Mouse (Mus musculus): Measurements from ENCODE around the gene Lats2. TPM values are rescaled to one million over a fixed set of nuclear protein-coding genes. Genes with fewer than 3 reads are reported as not detected.

Lats2 gene
- total RNA-seq, 1 experiment: 9.1 TPM

GRCm38 (mm10) chr14:57701915-57702477 lies 56.2 kb downstream of the Lats2 start:
- Histone ChIP-seq H3K36me3 (ENCODE audit: control insufficient read depth, insufficient read depth, low read length, poor library complexity, severe bottlenecking) (no peaks in the 10 kb centered on the region; the same call in 1 of the 2 replicates), H3K4me1 (ENCODE audit: control insufficient read depth in 2 of 2, insufficient read depth in 2 of 2, low read length in 2 of 2, poor library complexity in 1 of 2) (peaks cover 0 to 6% of the 10 kb centered on the region in 2 experiments; a peak in 2 of 4 replicates), H3K4me3 (ENCODE audit: insufficient read depth in 1 of 2, low read depth in 1 of 2, low read length in 2 of 2, poor library complexity in 1 of 2, severe bottlenecking in 1 of 2) (no peak overlapping the region), H3K9me3 (ENCODE audit: control insufficient read depth, insufficient read depth, low read depth, low read length) (no peaks in the 10 kb centered on the region), H3K27ac (ENCODE audit: insufficient read depth, low read depth, low read length, poor library complexity, severe bottlenecking) (no peak overlapping the region), H3K9ac (ENCODE audit: insufficient read depth, low read depth, low read length, poor library complexity, severe bottlenecking) (no peak overlapping the region)
- in situ Hi-C loops (cut with MboI; ENCODE audit: low sequenced_read_pairs in 2 of 2, unreplicated experiment in 2 of 2): no loop called here
- TF ChIP-seq ZC3H11A (IDR thresholded peaks at IDR 0.05; ENCODE audit: borderline replicate concordance, low read depth, low read length) (no peak), HCFC1 (IDR thresholded peaks at IDR 0.05; ENCODE audit: borderline replicate concordance, insufficient read depth, low read length) (no peak), CHD2 (IDR thresholded peaks at IDR 0.05; ENCODE audit: low read depth, low read length) (no peak), ZNF384 (IDR thresholded peaks at IDR 0.05; ENCODE audit: low read depth, low read length) (no peak), MAFK (IDR thresholded peaks at IDR 0.05; ENCODE audit: insufficient read depth, low read depth, low read length) (no peak)
- DNase-seq (ENCODE audit: low read depth, low spot score): no peak

DNA sequence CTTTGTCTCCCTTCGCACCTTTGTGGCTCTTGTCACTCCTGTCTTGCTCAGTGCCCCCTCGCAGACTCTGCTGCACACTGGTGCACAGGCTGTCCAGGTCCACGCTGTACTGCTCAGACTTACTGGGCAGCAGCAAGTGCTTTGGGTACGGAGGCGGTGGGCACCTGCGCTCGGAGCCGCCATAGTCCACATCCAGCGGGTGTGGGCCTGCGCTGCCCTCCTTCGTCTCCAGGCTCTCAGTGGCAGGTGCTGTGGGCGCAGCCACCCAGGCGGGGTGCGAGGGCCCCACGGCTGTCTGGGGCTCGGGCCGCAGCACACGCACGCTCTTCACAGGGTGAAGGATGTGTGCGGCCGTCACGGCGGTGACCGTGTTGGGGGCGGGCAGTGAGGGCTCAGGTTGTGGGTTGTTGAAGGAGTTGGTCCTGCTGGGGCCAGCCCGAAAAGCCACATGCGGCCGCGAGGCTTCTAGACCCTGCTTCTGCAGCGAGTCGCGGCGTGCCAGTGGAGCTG lies 58.7 kb downstream of the Lats2 start:
- TF ChIP-seq HCFC1 (IDR thresholded peaks at IDR 0.05; ENCODE audit: borderline replicate concordance, insufficient read depth, low read length): 0 out of 2 replicates have a peak, but pooled peaks have one; percentile 21
- no peak for TF ChIP-seq MAFK (IDR thresholded peaks at IDR 0.05; ENCODE audit: insufficient read depth, low read depth, low read length)
- no peaks in the 10 kb centered on the region; the same call in 1 of the 2 replicates for H3K36me3 ChIP-seq (ENCODE audit: control insufficient read depth, insufficient read depth, low read length, poor library complexity, severe bottlenecking)
- H3K9ac ChIP-seq (ENCODE audit: insufficient read depth, low read depth, low read length, poor library complexity, severe bottlenecking): peak overlapping the region; percentile 49
- no peak overlapping the region for H3K27ac ChIP-seq (ENCODE audit: insufficient read depth, low read depth, low read length, poor library complexity, severe bottlenecking)
- peaks cover 0 to 11% of the 10 kb centered on the region in 2 experiments; a peak in 2 of 4 replicates for H3K4me1 ChIP-seq (ENCODE audit: control insufficient read depth in 2 of 2, insufficient read depth in 2 of 2, low read length in 2 of 2, poor library complexity in 1 of 2)
- H3K9me3 ChIP-seq (ENCODE audit: control insufficient read depth, insufficient read depth, low read depth, low read length): no peaks in the 10 kb centered on the region
- H3K4me3 ChIP-seq (ENCODE audit: insufficient read depth in 1 of 2, low read depth in 1 of 2, low read length in 2 of 2, poor library complexity in 1 of 2, severe bottlenecking in 1 of 2): peak overlapping the region; percentile 57 to 62
- DNase-seq (ENCODE audit: low read depth, low spot score): no peak
- in situ Hi-C loops (cut with MboI; ENCODE audit: low sequenced_read_pairs in 2 of 2, unreplicated experiment in 2 of 2): loop anchor here in 1 of 2 experiments (25.0 kb wide), 1 partner anchor 213 kb away; no protein-coding TSS in a partner anchor

- H3K9me3 ChIP-seq (ENCODE audit: control insufficient read depth, insufficient read depth, low read depth, low read length): no peaks in the 10 kb centered on the region
- no peak for TF ChIP-seq MAFK (IDR thresholded peaks at IDR 0.05; ENCODE audit: insufficient read depth, low read depth, low read length)
- no peak for TF ChIP-seq ZNF384 (IDR thresholded peaks at IDR 0.05; ENCODE audit: low read depth, low read length)
- no peak for TF ChIP-seq CHD2 (IDR thresholded peaks at IDR 0.05; ENCODE audit: low read depth, low read length)
- TF ChIP-seq HCFC1 (IDR thresholded peaks at IDR 0.05; ENCODE audit: borderline replicate concordance, insufficient read depth, low read length): no peak
- H3K36me3 ChIP-seq (ENCODE audit: control insufficient read depth, insufficient read depth, low read length, poor library complexity, severe bottlenecking): no peaks in the 10 kb centered on the region; the same call in 1 of the 2 replicates
- in situ Hi-C loops (cut with MboI; ENCODE audit: low sequenced_read_pairs in 2 of 2, unreplicated experiment in 2 of 2): loop anchor here in 1 of 2 experiments (25.0 kb wide), 1 partner anchor 213 kb away; no protein-coding TSS in a partner anchor
- no peak overlapping the region for H3K27ac ChIP-seq (ENCODE audit: insufficient read depth, low read depth, low read length, poor library complexity, severe bottlenecking)
- peak overlapping the region in 1 of 2 experiments; percentile 57; a peak in 3 of 4 replicates for H3K4me3 ChIP-seq (ENCODE audit: insufficient read depth in 1 of 2, low read depth in 1 of 2, low read length in 2 of 2, poor library complexity in 1 of 2, severe bottlenecking in 1 of 2)
- H3K9ac ChIP-seq (ENCODE audit: insufficient read depth, low read depth, low read length, poor library complexity, severe bottlenecking): no peak overlapping the region
- peaks cover 0 to 11% of the 10 kb centered on the region in 2 experiments; a peak in 2 of 4 replicates for H3K4me1 ChIP-seq (ENCODE audit: control insufficient read depth in 2 of 2, insufficient read depth in 2 of 2, low read length in 2 of 2, poor library complexity in 1 of 2)
- DNase-seq (ENCODE audit: low read depth, low spot score): no peak
Measured at GRCm38 (mm10) chr14:57699016-57699415, 59.2 kb downstream of the Lats2 start.

DNA sequence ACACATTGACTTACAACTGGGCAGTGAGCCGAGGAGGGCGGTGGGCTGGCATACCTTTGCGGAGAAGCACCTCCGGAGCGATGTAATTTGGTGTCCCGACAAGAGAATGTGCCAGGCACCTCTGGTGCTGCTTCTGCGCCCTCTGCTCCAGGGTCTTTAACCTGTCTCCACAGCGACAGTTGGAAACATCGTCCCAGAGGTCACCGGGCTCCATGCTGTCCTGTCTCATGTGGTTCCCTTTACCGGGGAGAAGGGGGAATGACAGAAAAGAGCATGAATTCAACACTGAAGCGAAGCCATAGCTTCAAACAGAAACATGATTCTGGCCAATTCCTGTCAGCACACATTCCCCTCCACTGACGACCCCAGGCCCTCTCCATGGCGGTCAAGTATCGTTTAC lies 62.1 kb downstream of the Lats2 start:
- no peak for TF ChIP-seq ZNF384 (IDR thresholded peaks at IDR 0.05; ENCODE audit: low read depth, low read length)
- TF ChIP-seq MAFK (IDR thresholded peaks at IDR 0.05; ENCODE audit: insufficient read depth, low read depth, low read length): no peak
- TF ChIP-seq HCFC1 (IDR thresholded peaks at IDR 0.05; ENCODE audit: borderline replicate concordance, insufficient read depth, low read length): no peak
- TF ChIP-seq ZC3H11A (IDR thresholded peaks at IDR 0.05; ENCODE audit: borderline replicate concordance, low read depth, low read length): no peak
- no peak for TF ChIP-seq CHD2 (IDR thresholded peaks at IDR 0.05; ENCODE audit: low read depth, low read length)
- peak overlapping the region in 1 of 2 experiments; percentile 18; a peak in 1 of 4 replicates for H3K4me3 ChIP-seq (ENCODE audit: insufficient read depth in 1 of 2, low read depth in 1 of 2, low read length in 2 of 2, poor library complexity in 1 of 2, severe bottlenecking in 1 of 2)
- no peak overlapping the region for H3K27ac ChIP-seq (ENCODE audit: insufficient read depth, low read depth, low read length, poor library complexity, severe bottlenecking)
- no peak overlapping the region for H3K9ac ChIP-seq (ENCODE audit: insufficient read depth, low read depth, low read length, poor library complexity, severe bottlenecking)
- in situ Hi-C loops (cut with MboI; ENCODE audit: low sequenced_read_pairs in 2 of 2, unreplicated experiment in 2 of 2): loop anchor here in 1 of 2 experiments (25.0 kb wide), 1 partner anchor 216 kb away; no protein-coding TSS in a partner anchor
- no peak for DNase-seq (ENCODE audit: low read depth, low spot score)
- no peaks in the 10 kb centered on the region for H3K9me3 ChIP-seq (ENCODE audit: control insufficient read depth, insufficient read depth, low read depth, low read length)
- H3K36me3 ChIP-seq (ENCODE audit: control insufficient read depth, insufficient read depth, low read length, poor library complexity, severe bottlenecking): no peaks in the 10 kb centered on the region; the same call in 1 of the 2 replicates
- H3K4me1 ChIP-seq (ENCODE audit: control insufficient read depth in 2 of 2, insufficient read depth in 2 of 2, low read length in 2 of 2, poor library complexity in 1 of 2): peaks cover 0 to 15% of the 10 kb centered on the region in 2 experiments; a peak in 1 of 4 replicates
